In the genomic region with DNA sequence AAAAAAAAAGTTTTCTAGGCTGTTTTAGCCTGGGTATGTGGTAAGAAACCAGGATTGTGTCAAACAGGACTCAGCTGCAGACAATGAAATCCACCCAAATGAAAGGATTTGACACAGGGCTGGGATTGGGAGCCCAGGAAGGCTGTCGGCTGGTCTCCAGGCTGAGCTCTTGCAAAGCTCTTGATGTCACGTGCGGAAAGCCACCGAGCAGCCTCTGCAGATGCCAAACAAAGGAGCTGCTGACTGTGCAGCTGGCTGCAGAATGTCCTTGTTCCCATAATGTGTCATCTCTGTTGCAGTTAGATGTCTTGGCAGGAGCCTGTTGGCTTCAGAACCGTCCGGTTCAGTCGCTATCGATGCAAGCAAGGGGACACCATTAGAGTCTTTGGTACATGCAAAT, we compare ENCODE assay signal across 12 mouse cellular contexts. TPM values are rescaled to one million over a fixed set of nuclear protein-coding genes. Genes with fewer than 3 reads are reported as not detected.
DNase-seq lines count a peak whose midpoint lies in the region; ATAC-seq lines count a peak whose summit lies in the region.
"Had no signal": no experiment of that assay in that cellular context is flagged by ENCODE, and none has a peak within 500 bp of the region (broad histone marks: within the 10 kb centered on the region; RNA-seq: fewer than 3 reads in every experiment).

No protein-coding gene starts in this region.

- H3K4me1 ChIP-seq in midbrain, embryonic 13.5 days (replicated peaks) = peaks cover 6% of the 10 kb centered on the region
- H3K4me1 ChIP-seq in kidney, embryonic 14.5 days (ENCODE audit: control insufficient read depth, insufficient read depth, low read length) = no peaks in the 10 kb centered on the region
- H3K4me1 ChIP-seq: liver, embryonic 15.5 days had no signal

- no peaks in the 10 kb centered on the region for H3K36me3 ChIP-seq in midbrain, embryonic 13.5 days
- no peaks in the 10 kb centered on the region for H3K36me3 ChIP-seq in kidney, embryonic 14.5 days (ENCODE audit: control insufficient read depth, insufficient read depth, low read length)
- H3K36me3 ChIP-seq: liver, embryonic 15.5 days had no signal

- H3K4me2 ChIP-seq in midbrain, embryonic 13.5 days (replicated peaks) = no peak overlapping the region
- no peak overlapping the region for H3K4me2 ChIP-seq in kidney, embryonic 14.5 days (replicated peaks; ENCODE audit: low read depth, low read length)
- H3K4me2 ChIP-seq: liver, embryonic 15.5 days had no signal

- H3K9me3 ChIP-seq in midbrain, embryonic 13.5 days = no peaks in the 10 kb centered on the region
- H3K9me3 ChIP-seq in kidney, embryonic 14.5 days (ENCODE audit: control insufficient read depth, low read length) = no peaks in the 10 kb centered on the region
- H3K9me3 ChIP-seq: liver, embryonic 15.5 days had no signal

- DNase-seq in layer of hippocampus, adult 8-10 months (ENCODE audit: low spot score in 2 of 2) = peak; percentile 26 to 32
- DNase-seq in layer of hippocampus, postnatal 14 days (ENCODE audit: low spot score in 2 of 2) = no peak
- DNase-seq in adrenal gland, postnatal 25 days = peak; percentile 64
- peak; percentile 19 to 22 for DNase-seq in frontal cortex, postnatal 10 days (ENCODE audit: low spot score in 2 of 2)
- DNase-seq in gastrocnemius, adult 8-10 months (ENCODE audit: low spot score in 2 of 2) = no peak
- DNase-seq: cerebellum, adult 9-11 months had no signal

- no peaks in the 10 kb centered on the region for H3K27me3 ChIP-seq in midbrain, embryonic 13.5 days
- no peaks in the 10 kb centered on the region for H3K27me3 ChIP-seq in kidney, embryonic 14.5 days (ENCODE audit: control insufficient read depth, insufficient read depth, low read length)
- H3K27me3 ChIP-seq: liver, embryonic 15.5 days had no signal

- ATAC-seq in midbrain, embryonic 13.5 days = peak; percentile 82
- no peak for ATAC-seq in kidney, embryonic 14.5 days (ENCODE audit: low FRiP score, low TSS enrichment)
- ATAC-seq in cerebellum, adult (ENCODE audit: insufficient number of reproducible peaks, low FRiP score, low TSS enrichment) = no peak

- H3K4me3 ChIP-seq in midbrain, embryonic 13.5 days (replicated peaks) = no peak overlapping the region
- no peak overlapping the region for H3K4me3 ChIP-seq in kidney, embryonic 14.5 days (ENCODE audit: low read length)
- H3K4me3 ChIP-seq: liver, embryonic 15.5 days had no signal

- no peak overlapping the region for H3K9ac ChIP-seq in midbrain, embryonic 13.5 days (replicated peaks)
- no peak overlapping the region for H3K9ac ChIP-seq in kidney, embryonic 14.5 days (ENCODE audit: low read depth, low read length)
- H3K9ac ChIP-seq: liver, embryonic 15.5 days had no signal

- WGBS in midbrain, embryonic 13.5 days = 40% methylated on average over 8 of the region's 8 CpGs
- WGBS in kidney, embryonic 14.5 days = 74% methylated on average over 8 of the region's 8 CpGs

- H3K27ac ChIP-seq in midbrain, embryonic 13.5 days = peak overlapping the region; percentile 67
- H3K27ac ChIP-seq in kidney, embryonic 14.5 days (ENCODE audit: low read depth, low read length) = no peak overlapping the region
- H3K27ac ChIP-seq: kidney, postnatal 0 days; liver, embryonic 15.5 days; stomach, postnatal 0 days had no signal

RNA-seq across cellular contexts. Expression of a gene that starts 56.1 kb away (rescaled TPM):
- 1 to 10 TPM; 5.2 to 6.0 (median 5.7) TPM for total RNA-seq in layer of hippocampus, adult 8-10 months (2022)
- total RNA-seq in layer of hippocampus, postnatal 14 days (2021) = 1 to 10 TPM; 4.2 to 5.4 TPM
- total RNA-seq in adrenal gland, postnatal 25 days (2021) = 7.8 and 10.1 TPM in 2 replicates
- polyA plus RNA-seq in midbrain, embryonic 13.5 days (2015; fragmentation: Nextera tagmentation; extraction: Ambion mirVana) = 7.2 and 7.5 TPM in 2 replicates
- 1 to 10 TPM; 1.6 to 2.0 (median 1.7) TPM for total RNA-seq in gastrocnemius, adult 8-10 months (2022)
- 5.1 and 6.7 TPM in 2 replicates for polyA plus RNA-seq in kidney, embryonic 14.5 days (2014; fragmentation: Nextera tagmentation; extraction: Ambion mirVana)

Comparison
In these comparisons a context has a peak if more than half of its experiments do, and no peak if none do; other contexts are left out.
1. DNase-seq: peak in layer of hippocampus, adult 8-10 months (2 of 2), adrenal gland, postnatal 25 days (single experiment) and frontal cortex, postnatal 10 days (2 of 2); none in layer of hippocampus, postnatal 14 days (0 of 2) and gastrocnemius, adult 8-10 months (0 of 2).